Mouse (Mus musculus): ENCODE data around the gene Ly6g6e.

The Ly6g6e gene

GRCm38 (mm10) chr17:35071454-35071853, 5.2 kb upstream of the Ly6g6e start:
- no peak for ATAC-seq (ENCODE audit: low TSS enrichment)

GRCm38 (mm10) chr17:35074097-35074496, 2.6 kb upstream of the Ly6g6e start:
- ATAC-seq (ENCODE audit: low TSS enrichment) = no peak

GRCm38 (mm10) chr17:35077285-35077684, 583 bp downstream of the Ly6g6e start:
- ATAC-seq (ENCODE audit: low TSS enrichment) = no peak

DNA sequence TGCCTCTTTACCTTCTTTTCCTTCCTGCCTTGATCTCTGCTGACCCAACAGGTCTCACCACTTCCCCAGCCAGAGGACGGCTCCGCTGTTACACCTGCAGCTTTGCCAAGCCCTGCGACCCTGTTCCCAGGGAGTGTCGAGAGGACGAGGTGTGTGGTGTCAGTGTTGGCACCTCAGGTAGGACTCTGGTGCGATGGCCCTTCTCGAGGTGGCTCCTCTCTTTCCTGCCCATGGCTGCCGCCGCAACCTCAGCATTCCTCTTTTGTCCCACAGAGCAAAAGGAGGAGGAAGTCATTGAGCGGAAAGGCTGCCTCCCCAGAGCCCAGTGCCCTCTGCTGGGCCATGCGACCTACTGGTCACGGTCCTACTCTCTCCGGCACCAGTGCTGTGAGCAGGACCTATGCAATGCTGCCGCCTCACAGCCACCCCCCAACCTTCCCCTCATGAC, 1.1 kb downstream of the Ly6g6e start, which contains the start of gene Ly6g6d:
Gene Ly6g6d, minus strand, starts transcription at position 280 of the 448 bp plus-strand sequence.
- ATAC-seq (ENCODE audit: low TSS enrichment) = no peak

- ATAC-seq (ENCODE audit: low TSS enrichment) = no peak
Observed at GRCm38 (mm10) chr17:35079778-35080177, 3.1 kb downstream of the Ly6g6e start.

- no peak for ATAC-seq (ENCODE audit: low TSS enrichment)
Observed at GRCm38 (mm10) chr17:35080248-35080647, 3.5 kb downstream of the Ly6g6e start.

GRCm38 (mm10) chr17:35080710-35081109, 4.0 kb downstream of the Ly6g6e start:
- ATAC-seq (ENCODE audit: low TSS enrichment) = no peak

DNA sequence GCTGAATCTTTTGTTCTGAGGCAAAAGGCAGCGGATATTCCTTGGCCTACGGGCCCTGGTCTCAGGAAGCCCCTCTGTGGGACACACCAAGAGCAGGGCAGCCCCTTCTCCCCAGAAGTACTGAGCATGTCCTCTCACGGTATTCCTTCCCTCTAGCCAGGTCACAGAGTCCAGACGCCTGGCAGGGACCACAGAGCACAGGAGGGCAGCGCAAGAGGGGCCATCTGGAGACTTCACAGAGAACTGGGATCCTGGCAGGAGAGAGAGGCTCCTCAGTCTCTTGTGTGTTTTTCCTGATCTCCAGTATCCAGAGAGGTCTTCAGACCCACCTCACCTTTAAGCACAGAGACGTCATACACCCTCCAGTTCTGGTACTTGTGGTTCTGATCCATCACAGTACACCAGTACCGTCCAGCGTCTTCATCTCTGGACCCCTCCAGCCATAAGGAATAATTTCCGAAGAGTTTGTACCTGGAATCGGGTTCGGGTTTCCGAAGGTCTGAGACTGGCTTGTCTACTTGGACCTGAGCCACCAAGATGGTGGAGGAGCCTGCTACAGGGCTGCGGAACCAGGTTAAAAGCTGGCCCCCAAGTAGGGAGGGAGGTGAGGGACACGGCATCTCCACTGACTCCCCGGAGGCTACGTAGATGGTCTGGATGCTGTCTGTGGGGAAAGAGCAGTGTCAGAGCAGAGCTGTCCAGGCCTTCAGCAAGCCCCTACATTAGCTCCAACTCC, 6.3 kb downstream of the Ly6g6e start:
- no peak for ATAC-seq (ENCODE audit: low TSS enrichment)

DNA sequence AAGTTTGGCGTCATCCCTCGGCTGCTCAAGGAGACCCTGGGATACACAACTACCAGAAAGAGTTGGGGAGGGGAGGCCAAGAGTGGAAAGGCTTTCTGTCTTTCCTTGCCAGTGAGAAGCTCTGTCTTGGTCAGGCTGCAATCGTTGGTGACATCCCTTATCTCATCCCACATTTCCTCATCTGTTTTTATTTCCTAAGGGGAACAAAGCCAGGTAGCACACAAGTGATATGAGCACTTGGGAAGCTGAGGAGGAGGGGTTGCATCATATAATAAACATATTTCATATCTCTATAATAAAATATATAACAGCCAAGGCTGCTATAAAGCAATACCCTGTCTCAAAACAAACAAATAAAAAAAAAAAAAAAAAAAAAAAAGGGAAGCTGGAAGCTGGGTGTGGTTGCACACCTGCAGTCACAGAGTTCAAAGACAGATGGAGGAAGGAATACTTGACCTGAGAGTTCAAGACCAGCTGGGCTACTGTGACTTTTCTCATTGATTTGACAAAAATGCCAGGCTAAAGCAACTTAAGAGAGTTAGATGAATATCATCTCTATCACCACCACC, 7.3 kb downstream of the Ly6g6e start:
- ATAC-seq (ENCODE audit: low TSS enrichment) = no peak

- no peak for ATAC-seq (ENCODE audit: low TSS enrichment)
Observed at GRCm38 (mm10) chr17:35085208-35085865, 8.6 kb downstream of the Ly6g6e start, which contains the start of gene Ly6g6f. Ly6g6f (minus strand) TSS chr17:35085610.

DNA sequence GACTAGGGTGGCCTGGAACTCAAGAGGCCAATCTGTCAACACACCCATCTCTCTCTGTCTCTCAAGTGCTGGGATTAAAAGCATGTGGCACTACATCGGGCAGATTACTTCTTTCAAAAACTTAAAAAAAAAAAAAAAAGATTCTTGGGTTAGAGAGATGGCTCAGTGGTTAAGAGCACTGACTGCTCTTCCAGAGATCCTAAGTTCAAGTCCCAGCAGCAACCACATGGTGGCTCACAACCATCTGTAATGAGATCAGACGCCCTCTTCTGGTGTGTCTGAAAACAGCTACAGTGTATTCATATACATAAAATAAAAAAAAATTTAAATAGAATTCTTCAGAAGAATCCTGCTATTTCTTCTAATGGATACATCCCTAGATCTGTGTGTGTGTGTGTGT, 11.4 kb downstream of the Ly6g6e start:
- no peak for ATAC-seq (ENCODE audit: low TSS enrichment)

GRCm38 (mm10) chr17:35088825-35089644, 12.3 kb downstream of the Ly6g6e start, which contains the start of gene Abhd16a:
Abhd16a (plus strand) TSS chr17:35089263.
- ATAC-seq (ENCODE audit: low TSS enrichment) = peak; percentile 98

DNA sequence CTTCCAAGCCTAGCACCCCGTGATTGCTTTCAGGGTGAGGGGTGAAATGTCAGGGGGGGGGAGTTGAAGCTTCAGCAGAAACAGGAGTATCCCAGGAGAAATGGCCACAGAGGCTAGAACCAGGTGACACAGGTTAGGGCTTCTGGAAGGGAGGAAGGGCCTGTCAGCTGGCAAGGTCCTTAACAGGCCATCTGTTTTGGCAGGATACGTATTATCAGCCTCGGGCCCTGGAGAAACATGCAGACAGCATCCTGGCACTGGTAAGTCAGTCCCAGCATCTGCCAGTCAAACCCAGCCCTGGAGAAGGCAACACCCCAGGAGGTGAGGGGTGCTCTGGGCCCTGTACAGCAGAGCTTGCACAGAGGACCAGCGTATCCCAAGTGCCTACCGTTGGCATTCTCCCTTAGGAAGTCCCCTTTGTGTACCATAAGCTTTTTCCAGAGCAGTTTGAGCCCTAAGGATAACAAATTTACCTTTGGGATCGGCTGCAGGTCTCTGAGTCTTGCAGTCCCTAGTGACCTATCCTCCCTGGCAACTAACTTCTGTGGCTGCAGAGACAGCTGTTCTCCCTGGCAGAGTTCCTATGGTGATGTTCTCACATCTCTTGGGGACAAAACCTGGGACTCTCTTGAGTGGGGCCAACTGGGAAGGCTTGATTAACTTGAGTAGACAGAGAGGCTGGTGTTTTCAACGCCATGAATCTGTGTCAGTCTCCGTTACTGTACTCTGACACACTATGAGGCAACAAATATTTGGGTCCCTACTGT, 13.6 kb downstream of the Ly6g6e start:
- no peak for ATAC-seq (ENCODE audit: low TSS enrichment)

GRCm38 (mm10) chr17:35092403-35093198, 15.9 kb downstream of the Ly6g6e start:
- ATAC-seq (ENCODE audit: low TSS enrichment) = no peak

GRCm38 (mm10) chr17:35094475-35095365, 18.0 kb downstream of the Ly6g6e start:
- ATAC-seq (ENCODE audit: low TSS enrichment) = peak; percentile 41; the same call in 1 of the 2 replicates

- ATAC-seq (ENCODE audit: low TSS enrichment) = no peak
Observed at GRCm38 (mm10) chr17:35096597-35096996, 19.9 kb downstream of the Ly6g6e start.

- peak; percentile 58 for ATAC-seq (ENCODE audit: low TSS enrichment)
Observed at GRCm38 (mm10) chr17:35097164-35097655, 20.5 kb downstream of the Ly6g6e start.

- no peak for ATAC-seq (ENCODE audit: low TSS enrichment)
Observed at GRCm38 (mm10) chr17:35100196-35100765, 23.6 kb downstream of the Ly6g6e start.

DNA sequence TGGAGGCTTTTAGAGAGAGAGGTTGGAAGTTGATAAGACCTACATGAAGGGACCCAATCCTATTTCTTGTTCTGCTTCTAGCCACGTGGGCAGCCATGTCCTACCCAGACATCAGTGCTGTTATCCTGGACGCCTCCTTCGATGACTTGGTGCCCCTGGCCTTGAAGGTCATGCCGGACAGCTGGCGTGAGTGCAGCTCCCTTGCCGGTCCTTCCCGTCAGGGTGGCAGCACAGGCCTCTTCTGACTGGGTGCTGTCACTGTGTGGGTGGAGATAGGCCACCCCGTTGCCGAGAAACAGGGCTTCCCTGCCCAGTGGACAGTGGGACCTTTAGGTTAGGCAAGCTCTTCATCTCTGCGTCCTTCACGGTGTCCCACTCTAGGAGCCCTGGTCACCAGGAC, 24.5 kb downstream of the Ly6g6e start:
- ATAC-seq (ENCODE audit: low TSS enrichment) = no peak
